Comparison of ENCODE assay signal across 8 mouse cellular contexts in genomic region chr2:154426188-154426904, GRCm38 (mm10). TPM values are rescaled to one million over a fixed set of nuclear protein-coding genes. Genes with fewer than 3 reads are reported as not detected.
A peak's percentile ranks its signal among the peaks of the same experiment; 100 is the strongest.
DNase-seq lines count a peak whose midpoint lies in the region; ATAC-seq and TF ChIP-seq lines count a peak whose summit lies in the region.

No protein-coding gene starts in this region.

- H3K36me3 ChIP-seq in heart, embryonic 10.5 days = no peaks in the 10 kb centered on the region
- H3K36me3 ChIP-seq in ES-Bruce4 (ENCODE audit: control insufficient read depth, insufficient read depth, low read length, poor library complexity, severe bottlenecking) = no peaks in the 10 kb centered on the region
- H3K36me3 ChIP-seq in forebrain, embryonic 13.5 days (ENCODE audit: poor library complexity, severe bottlenecking) = no peaks in the 10 kb centered on the region
- no peaks in the 10 kb centered on the region for H3K36me3 ChIP-seq in liver, postnatal 0 days (replicated peaks; ENCODE audit: insufficient read depth, low read length)

- peak overlapping the region; percentile 60 for H3K4me2 ChIP-seq in forebrain, embryonic 13.5 days
- H3K4me2 ChIP-seq in liver, postnatal 0 days (ENCODE audit: low read depth, low read length) = peak overlapping the region; percentile 66

- H3K9me3 ChIP-seq in heart, embryonic 10.5 days = no peaks in the 10 kb centered on the region
- H3K9me3 ChIP-seq in ES-Bruce4 (replicated peaks; ENCODE audit: control insufficient read depth, insufficient read depth, low read length, poor library complexity, severe bottlenecking) = no peaks in the 10 kb centered on the region
- H3K9me3 ChIP-seq in forebrain, embryonic 13.5 days (replicated peaks) = no peaks in the 10 kb centered on the region
- H3K9me3 ChIP-seq in liver, postnatal 0 days (ENCODE audit: low read length) = no peaks in the 10 kb centered on the region

- TF ChIP-seq EP300 in ES-Bruce4 (IDR thresholded peaks at IDR 0.05; ENCODE audit: insufficient read depth, low read depth, low read length) = peak; percentile 100
- TF ChIP-seq EP300 in liver, postnatal 0 days (IDR thresholded peaks at IDR 0.05; ENCODE audit: low read depth) = no peak

- no peak for TF ChIP-seq CTCF in ES-Bruce4 (IDR thresholded peaks at IDR 0.05; ENCODE audit: low read depth, low read length)
- TF ChIP-seq CTCF in liver, postnatal 0 days (IDR thresholded peaks at IDR 0.05; ENCODE audit: low read depth) = no peak

- peaks cover 21% of the 10 kb centered on the region for H3K4me1 ChIP-seq in heart, embryonic 10.5 days
- peaks cover 8% of the 10 kb centered on the region for H3K4me1 ChIP-seq in ES-Bruce4 (ENCODE audit: control insufficient read depth, insufficient read depth, low read length)
- peaks cover 34% of the 10 kb centered on the region for H3K4me1 ChIP-seq in forebrain, embryonic 13.5 days
- H3K4me1 ChIP-seq in liver, postnatal 0 days (ENCODE audit: insufficient read depth) = peaks cover 9% of the 10 kb centered on the region; the same call in 1 of the 2 replicates

- peaks cover 23% of the 10 kb centered on the region for H3K27me3 ChIP-seq in heart, embryonic 10.5 days (ENCODE audit: insufficient read depth, poor library complexity, severe bottlenecking)
- no peaks in the 10 kb centered on the region for H3K27me3 ChIP-seq in ES-Bruce4 (ENCODE audit: control insufficient read depth, insufficient read depth, low read length, poor library complexity, severe bottlenecking)
- no peaks in the 10 kb centered on the region for H3K27me3 ChIP-seq in forebrain, embryonic 13.5 days
- 0 out of 2 replicates have a peak, but pooled peaks cover 3% of the 10 kb centered on the region for H3K27me3 ChIP-seq in liver, postnatal 0 days (ENCODE audit: insufficient read depth, low read length)

- intact Hi-C loops in heart, postnatal 36 days (cut with DNase I) = no loop called here

- 4% methylated on average over 25 of the region's 25 CpGs for WGBS in heart, embryonic 10.5 days
- 2% methylated on average over 25 of the region's 25 CpGs for WGBS in forebrain, embryonic 13.5 days
- WGBS in liver, postnatal 0 days (ENCODE audit: insufficient replicate concordance) = 17% methylated on average over 22 of the region's 25 CpGs

- H3K9ac ChIP-seq in ES-Bruce4 (ENCODE audit: low read depth, poor library complexity, severe bottlenecking) = peak overlapping the region; percentile 39
- peak overlapping the region; percentile 65 for H3K9ac ChIP-seq in forebrain, embryonic 13.5 days
- peak overlapping the region; percentile 38; the same call in 1 of the 2 replicates for H3K9ac ChIP-seq in liver, postnatal 0 days (replicated peaks)

- TF ChIP-seq POLR2A in ES-Bruce4 (IDR thresholded peaks at IDR 0.05; ENCODE audit: insufficient read depth, low read length) = no peak

- ATAC-seq in forebrain, embryonic 13.5 days = peak; percentile 92
- ATAC-seq in liver, postnatal 0 days = no peak

- no peak for DNase-seq in heart, embryonic 10.5 days (ENCODE audit: low spot score)
- DNase-seq in heart, postnatal 36 days = no peak
- peak; percentile 15 for DNase-seq in liver, postnatal 0 days
- no peak for DNase-seq in layer of hippocampus, adult 8-10 months (ENCODE audit: low spot score in 2 of 2)
- DNase-seq in frontal cortex, postnatal 36 days (ENCODE audit: low spot score in 2 of 2) = no peak
- DNase-seq in adrenal gland, adult 8-10 months = no peak

- H3K27ac ChIP-seq in heart, embryonic 10.5 days = peak overlapping the region; percentile 92
- peak overlapping the region; percentile 97 for H3K27ac ChIP-seq in ES-Bruce4 (ENCODE audit: insufficient read depth, low read length)
- H3K27ac ChIP-seq in forebrain, embryonic 13.5 days = peak overlapping the region; percentile 92
- no peak overlapping the region for H3K27ac ChIP-seq in liver, postnatal 0 days (ENCODE audit: low read depth)

- peak overlapping the region; percentile 64 for H3K4me3 ChIP-seq in heart, embryonic 10.5 days
- H3K4me3 ChIP-seq in ES-Bruce4 (ENCODE audit: low read depth, low read length) = peak overlapping the region; percentile 21
- peak overlapping the region; percentile 29 for H3K4me3 ChIP-seq in forebrain, embryonic 13.5 days
- H3K4me3 ChIP-seq in liver, postnatal 0 days (ENCODE audit: low read depth, low read length) = peak overlapping the region; percentile 24

RNA-seq across cellular contexts. Expression of gene Cbfa2t2, which starts 9.9 kb away (rescaled TPM):
- 37.3 and 44.6 TPM in 2 replicates for polyA plus RNA-seq in heart, embryonic 10.5 days (2016; fragmentation: Nextera tagmentation; extraction: Ambion mirVana)
- total RNA-seq in heart, postnatal 36 days (2021) = 10 to 100 TPM; 13.7 to 15.9 TPM
- 79.9 and 89.5 TPM in 2 replicates for polyA plus RNA-seq in ES-Bruce4 (2011; ENCODE audit: insufficient read depth, insufficient read length, low read depth, missing spikeins)
- 69.4 and 79.1 TPM in 2 replicates for polyA plus RNA-seq in forebrain, embryonic 13.5 days (2015; fragmentation: Nextera tagmentation; extraction: Ambion mirVana)
- polyA plus RNA-seq in liver, postnatal 0 days (2015; fragmentation: Nextera tagmentation; extraction: Ambion mirVana) = 3.9 and 6.0 TPM in 2 replicates
- 10 to 100 TPM; 48.9 to 60.8 (median 53.9) TPM for total RNA-seq in layer of hippocampus, adult 8-10 months (2022)
- 10 to 100 TPM; 34.0 to 55.4 (median 43.4) TPM for total RNA-seq in adrenal gland, adult 8-10 months (2022)

RNA-seq across cellular contexts. Expression of gene Snta1, which starts 18.4 kb away (rescaled TPM):
- polyA plus RNA-seq in heart, embryonic 10.5 days (2016; fragmentation: Nextera tagmentation; extraction: Ambion mirVana) = 28.1 and 42.0 TPM in 2 replicates
- 10 to 100 TPM; 70.2 to 99.0 TPM for total RNA-seq in heart, postnatal 36 days (2021)
- polyA plus RNA-seq in ES-Bruce4 (2011; ENCODE audit: insufficient read depth, insufficient read length, low read depth, missing spikeins) = 11.7 and 13.5 TPM in 2 replicates
- polyA plus RNA-seq in forebrain, embryonic 13.5 days (2015; fragmentation: Nextera tagmentation; extraction: Ambion mirVana) = 3.8 and 4.1 TPM in 2 replicates
- polyA plus RNA-seq in liver, postnatal 0 days (2015; fragmentation: Nextera tagmentation; extraction: Ambion mirVana) = 4.7 and 6.0 TPM in 2 replicates
- 10 to 100 TPM; 41.0 to 45.9 (median 43.5) TPM for total RNA-seq in layer of hippocampus, adult 8-10 months (2022)
- total RNA-seq in adrenal gland, adult 8-10 months (2022) = 10 to 100 TPM; 21.3 to 37.6 (median 31.5) TPM

RNA-seq across cellular contexts. Expression of gene Cdk5rap1, which starts 53.5 kb away (rescaled TPM):
- 15.7 and 18.7 TPM in 2 replicates for polyA plus RNA-seq in heart, embryonic 10.5 days (2016; fragmentation: Nextera tagmentation; extraction: Ambion mirVana)
- total RNA-seq in heart, postnatal 36 days (2021) = 10 to 100 TPM; 20.4 to 23.7 TPM
- polyA plus RNA-seq in ES-Bruce4 (2011; ENCODE audit: insufficient read depth, insufficient read length, low read depth, missing spikeins) = 23.8 and 27.1 TPM in 2 replicates
- 16.0 and 17.4 TPM in 2 replicates for polyA plus RNA-seq in forebrain, embryonic 13.5 days (2015; fragmentation: Nextera tagmentation; extraction: Ambion mirVana)
- 5.1 and 23.7 TPM in 2 replicates for polyA plus RNA-seq in liver, postnatal 0 days (2015; fragmentation: Nextera tagmentation; extraction: Ambion mirVana)
- total RNA-seq in layer of hippocampus, adult 8-10 months (2022) = 10 to 100 TPM; 13.6 to 17.1 (median 16.0) TPM
- total RNA-seq in adrenal gland, adult 8-10 months (2022) = 10 to 100 TPM; 13.7 to 25.4 (median 18.6) TPM
